Mouse (Mus musculus): ENCODE data around the gene Ncf2.

Ncf2 gene

DNA sequence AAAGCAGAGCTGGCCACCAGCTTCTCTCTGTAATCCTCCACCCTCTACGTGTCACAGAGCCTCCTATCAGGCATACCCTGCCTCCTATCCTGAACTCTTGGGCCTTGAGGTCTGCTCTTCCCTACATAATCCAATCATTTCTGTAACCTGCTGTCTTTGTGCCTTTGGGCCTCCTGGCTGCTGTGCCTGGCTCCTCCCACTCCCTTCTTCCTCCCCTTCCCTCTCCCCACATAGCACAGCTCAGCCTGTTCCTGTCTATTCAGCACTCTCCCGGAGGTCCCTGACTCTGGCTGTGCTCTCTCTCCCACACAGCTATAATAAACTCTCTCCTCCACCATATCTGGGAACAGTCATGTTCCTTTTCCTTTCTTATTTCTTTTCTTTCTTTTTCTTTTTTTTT is at the start of gene Ncf2:
Ncf2 (plus strand) TSS at position 298 of the 400 bp plus-strand sequence.
- 33% methylated on average over 2 of the region's 2 CpGs for WGBS

DNA sequence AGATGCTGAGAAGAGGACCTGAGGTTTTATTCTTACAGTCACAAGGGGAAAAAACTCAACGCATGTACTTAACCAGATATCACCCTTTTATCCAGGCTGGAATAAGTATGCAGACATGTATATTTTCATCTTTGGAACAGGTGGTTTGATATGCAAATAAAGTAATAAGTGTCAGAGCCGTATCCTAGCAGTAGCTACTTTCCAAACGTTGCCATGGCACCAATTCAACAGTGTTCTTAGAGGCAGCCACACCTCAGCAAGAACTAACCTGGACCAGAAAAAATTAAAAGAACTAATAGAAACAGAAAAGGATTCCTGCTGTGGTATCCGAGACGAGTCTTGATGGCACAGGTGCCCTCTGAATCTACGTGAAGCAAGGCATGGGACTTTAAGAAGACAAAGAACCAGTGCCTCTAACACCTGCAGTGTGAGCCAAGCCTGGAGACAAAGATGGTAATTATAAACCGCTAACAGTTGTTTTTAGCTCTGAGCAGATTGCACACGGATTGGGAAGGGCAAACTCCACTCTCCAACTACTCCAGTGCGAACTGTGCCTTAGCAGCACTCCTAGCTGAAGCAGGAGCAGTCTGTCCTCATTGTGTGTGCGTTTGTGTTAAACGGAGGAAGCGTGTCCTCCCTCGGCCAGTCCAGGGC is 49.6 kb upstream of the Ncf2 start, which contains the start of gene Apobec4:
Apobec4 (plus strand) TSS at position 240 of the 654 bp plus-strand sequence.
- WGBS = 34% methylated on average over 13 of the region's 13 CpGs

GRCm38 (mm10) chr1:152761791-152762190 is 38.2 kb upstream of the Ncf2 start:
- 75% methylated on average over 2 of the region's 2 CpGs for WGBS

- WGBS = under 1% methylated on average over 86 of the region's 86 CpGs
Observed at GRCm38 (mm10) chr1:152766032-152766772, 33.8 kb upstream of the Ncf2 start, which contains the start of the genes Rgl1 and Arpc5. Rgl1 (minus strand) TSS chr1:152766351. Arpc5 (plus strand) TSS chr1:152766542.

DNA sequence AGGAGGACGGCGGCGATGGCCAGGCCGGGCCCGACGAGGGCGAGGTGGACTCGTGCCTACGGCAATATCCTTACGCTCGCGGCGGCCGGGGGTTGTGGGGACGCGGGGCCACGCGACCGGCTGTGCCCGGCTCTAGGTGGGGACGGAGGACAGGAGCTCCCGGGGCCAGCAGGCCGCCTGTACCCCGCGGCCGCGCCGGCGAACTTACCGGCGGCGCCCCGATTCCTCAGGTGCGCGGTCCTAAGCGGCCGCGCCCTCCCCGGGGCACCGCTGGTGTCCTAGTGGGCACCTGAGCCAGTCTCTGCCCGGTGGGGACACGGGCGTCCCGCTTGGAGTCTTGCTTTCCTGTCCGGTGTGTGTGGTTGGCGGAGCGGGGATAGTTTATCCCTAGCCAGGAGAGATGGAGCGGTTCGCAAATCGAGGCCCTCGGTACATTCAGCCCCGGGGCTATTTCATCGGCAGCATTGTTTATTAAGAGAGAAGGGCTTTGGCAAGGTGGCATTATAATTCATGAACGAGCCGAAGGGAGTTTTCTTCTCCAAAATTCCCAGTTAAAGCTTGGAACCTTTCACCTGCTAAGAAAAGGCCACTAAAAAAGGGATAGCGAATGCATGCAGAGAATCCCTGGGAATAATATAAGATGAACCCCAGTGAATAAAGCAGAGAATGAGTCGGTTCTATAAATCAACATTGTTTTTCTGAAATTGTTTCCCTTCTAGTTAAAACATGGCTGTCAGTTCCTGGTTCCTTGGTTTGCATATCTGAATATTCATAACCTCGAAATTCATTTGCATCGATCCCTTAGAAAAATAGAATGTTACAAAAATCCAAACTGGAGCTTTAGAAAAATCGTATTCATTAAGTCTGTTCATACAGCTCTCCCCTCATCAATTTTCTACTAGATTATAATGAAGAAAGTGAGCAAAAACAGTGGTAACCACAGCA is 32.9 kb upstream of the Ncf2 start:
- under 1% methylated on average over 60 of the region's 60 CpGs for WGBS

GRCm38 (mm10) chr1:152767749-152768488 is 32.1 kb upstream of the Ncf2 start:
- WGBS = 3% methylated on average over 5 of the region's 5 CpGs

DNA sequence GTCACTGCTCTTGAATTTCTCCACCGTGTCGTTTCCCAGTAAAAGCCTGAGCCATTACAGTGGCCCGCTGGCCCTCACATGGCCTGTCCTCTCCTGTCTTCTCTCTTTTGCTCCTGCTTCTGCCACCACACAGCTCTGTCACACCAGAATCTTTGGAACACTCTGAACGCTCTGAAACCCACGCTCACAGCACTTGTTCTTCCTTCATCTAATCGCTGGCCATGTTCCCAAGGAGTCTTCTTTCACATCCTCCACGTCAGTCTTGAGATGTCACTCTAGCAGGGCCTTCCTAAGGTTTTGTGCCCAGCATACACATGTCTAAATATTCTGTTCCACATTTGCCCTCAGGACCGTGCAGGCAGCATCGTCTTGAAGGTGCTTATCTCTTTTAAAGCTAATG is 29.0 kb upstream of the Ncf2 start:
- WGBS = 48% methylated on average over 9 of the region's 9 CpGs

- WGBS = 80% methylated on average over 3 of the region's 3 CpGs
Observed at GRCm38 (mm10) chr1:152774601-152775000, 25.4 kb upstream of the Ncf2 start.

- 44% methylated on average over 10 of the region's 10 CpGs for WGBS
Observed at GRCm38 (mm10) chr1:152779071-152779737, 20.8 kb upstream of the Ncf2 start.

DNA sequence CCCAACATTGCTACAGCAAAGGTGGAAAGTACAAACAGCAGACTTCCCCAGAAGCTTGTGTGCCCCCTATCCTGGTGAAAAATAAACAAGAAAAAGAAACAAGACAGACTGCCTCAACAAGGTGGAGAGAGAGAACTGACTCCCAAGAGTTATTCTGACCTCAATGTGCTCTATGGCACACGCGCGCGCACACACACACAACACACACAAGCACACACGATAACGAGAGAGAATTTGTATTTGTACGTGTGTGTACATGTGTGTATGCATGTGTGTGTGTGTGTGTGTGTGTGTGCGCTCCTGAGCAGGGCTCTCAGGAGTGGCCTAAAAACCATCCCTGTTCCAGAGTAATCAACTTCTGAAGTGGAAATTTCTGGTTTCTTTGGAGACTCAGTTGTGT is 15.4 kb upstream of the Ncf2 start:
- 97% methylated on average over 8 of the region's 8 CpGs for WGBS

DNA sequence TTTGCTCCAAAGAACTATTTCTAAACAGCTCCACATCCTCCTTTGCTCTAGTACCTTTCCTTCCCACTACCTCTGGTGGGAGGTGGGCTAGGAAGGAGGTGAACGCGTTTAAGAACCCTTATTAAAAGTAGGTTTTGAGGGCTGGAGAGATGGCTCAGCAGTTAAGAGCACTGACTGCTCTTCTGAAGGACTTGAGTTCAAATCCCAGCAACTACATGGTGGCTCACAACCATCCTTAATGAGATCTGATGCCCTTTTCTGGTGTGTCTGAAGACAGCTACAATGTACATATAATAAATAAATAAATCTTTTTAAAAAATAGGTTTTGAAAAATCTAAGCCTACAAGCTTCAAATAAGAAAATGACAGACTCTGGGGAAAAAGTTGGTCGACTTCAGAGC is 14.5 kb upstream of the Ncf2 start:
- WGBS = 89% methylated on average over 3 of the region's 3 CpGs

- 93% methylated on average over 4 of the region's 4 CpGs for WGBS
Observed at GRCm38 (mm10) chr1:152786953-152787352, 13.0 kb upstream of the Ncf2 start.

- WGBS = 68% methylated on average over 4 of the region's 4 CpGs
Observed at GRCm38 (mm10) chr1:152788121-152788660, 11.8 kb upstream of the Ncf2 start.

GRCm38 (mm10) chr1:152790254-152790653 is 9.7 kb upstream of the Ncf2 start:
- WGBS = 46% methylated on average over 12 of the region's 12 CpGs

DNA sequence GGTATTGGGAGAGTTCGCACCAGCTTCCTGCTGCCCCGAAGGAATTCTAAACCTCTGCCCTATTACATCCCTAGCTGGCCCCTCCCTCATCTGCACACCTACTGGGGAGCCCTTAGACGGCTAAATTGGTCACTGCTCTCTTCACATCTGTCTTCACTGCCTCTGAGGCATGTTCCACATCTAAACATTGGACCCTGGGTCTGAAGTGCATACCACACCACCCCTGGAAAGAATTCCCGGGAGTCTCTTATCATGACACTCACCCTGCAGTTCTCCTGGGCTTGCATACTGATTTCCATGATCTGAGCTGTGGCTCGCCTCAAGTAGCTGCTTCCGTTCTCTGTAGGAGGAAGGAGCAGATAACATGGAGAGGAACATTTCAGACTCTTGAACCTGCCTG is 9.2 kb upstream of the Ncf2 start:
- WGBS = 61% methylated on average over 6 of the region's 6 CpGs

DNA sequence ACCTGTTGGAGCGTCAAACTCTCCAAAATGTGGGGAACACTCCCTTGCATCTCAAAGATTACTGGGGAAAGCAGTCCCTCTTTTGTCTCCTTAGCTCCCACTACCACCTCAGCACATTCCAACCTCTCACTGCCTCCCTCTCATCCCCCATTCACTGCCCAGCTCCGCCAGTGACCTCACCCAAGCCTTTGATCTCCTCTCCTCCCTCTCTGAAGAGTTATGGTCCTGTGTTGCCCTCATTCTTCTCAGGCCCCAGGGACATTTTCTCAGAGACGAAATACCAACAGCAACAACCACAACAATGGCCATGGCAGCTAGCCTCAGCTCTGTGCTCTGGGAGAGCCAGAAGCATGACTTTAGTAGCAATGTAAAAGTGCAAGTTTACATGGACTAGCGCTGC is 8.7 kb upstream of the Ncf2 start:
- 80% methylated on average over 4 of the region's 4 CpGs for WGBS

DNA sequence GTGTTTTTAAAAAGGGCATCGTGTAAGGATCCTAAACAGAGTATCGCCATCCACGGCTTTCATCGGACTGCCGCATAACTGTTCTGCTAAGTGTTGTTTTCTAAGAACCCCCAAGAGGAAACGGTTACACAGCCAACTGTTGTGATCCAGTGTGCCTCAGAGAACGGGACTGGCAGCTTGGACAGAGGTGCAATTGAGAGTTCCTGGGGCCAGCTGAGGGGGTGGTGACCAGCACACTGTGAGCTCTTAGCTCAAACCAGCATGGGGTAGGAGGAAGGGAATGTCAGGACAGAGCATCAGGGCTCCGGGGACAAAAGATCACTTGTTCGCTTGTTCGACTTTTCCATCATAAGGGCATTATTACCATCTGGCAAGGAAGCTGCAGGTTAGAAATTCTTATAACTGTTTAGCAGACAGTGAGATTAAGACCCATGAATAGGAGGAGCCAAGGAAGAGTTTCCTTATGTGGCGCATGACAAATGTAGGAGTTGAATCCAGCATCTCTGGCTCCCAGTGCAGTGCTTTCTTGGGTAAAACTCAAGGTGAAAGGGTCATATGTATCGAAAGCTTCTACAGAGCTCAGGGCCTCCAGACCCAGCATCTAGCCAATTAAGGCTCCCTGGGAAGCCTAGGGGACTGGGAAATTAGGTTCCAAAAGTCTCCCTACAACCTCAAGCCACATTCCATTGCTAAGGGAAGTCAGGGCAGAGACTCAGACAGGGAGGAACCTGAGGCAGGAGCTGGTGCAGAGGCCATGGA is 7.1 kb upstream of the Ncf2 start:
- 55% methylated on average over 12 of the region's 12 CpGs for WGBS

GRCm38 (mm10) chr1:152793495-152794130 is 6.4 kb upstream of the Ncf2 start:
- 74% methylated on average over 6 of the region's 6 CpGs for WGBS

DNA sequence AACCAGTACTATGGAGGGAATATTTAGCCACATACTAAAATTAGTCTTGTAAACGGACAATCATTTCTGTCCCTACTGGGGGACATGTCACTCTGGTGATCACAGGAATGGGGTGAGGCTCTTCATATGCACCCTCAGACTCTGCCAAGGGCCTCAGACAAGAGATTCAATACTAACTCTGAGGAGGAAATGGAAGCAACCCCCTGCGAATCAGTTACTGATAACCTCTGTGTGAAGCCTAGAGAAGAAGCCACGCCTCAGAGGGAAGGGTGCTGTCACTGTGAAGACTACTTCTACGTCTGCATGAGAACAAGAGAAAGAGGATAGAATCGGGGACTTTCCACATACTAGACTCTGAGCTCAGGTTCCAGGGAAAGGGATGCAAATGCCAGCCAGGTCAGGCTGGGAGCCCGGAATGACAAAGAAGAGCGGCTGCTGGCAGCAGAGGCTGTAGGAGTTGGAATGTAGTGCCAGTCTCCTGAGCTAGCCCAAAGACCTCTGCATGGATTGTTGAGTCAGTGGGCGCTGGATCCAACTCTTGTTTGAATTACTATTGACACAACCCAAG is 4.2 kb upstream of the Ncf2 start:
- WGBS = 78% methylated on average over 8 of the region's 8 CpGs
